Mouse (Mus musculus): ENCODE measurements around the gene Phlda2.

Gene Phlda2

DNA sequence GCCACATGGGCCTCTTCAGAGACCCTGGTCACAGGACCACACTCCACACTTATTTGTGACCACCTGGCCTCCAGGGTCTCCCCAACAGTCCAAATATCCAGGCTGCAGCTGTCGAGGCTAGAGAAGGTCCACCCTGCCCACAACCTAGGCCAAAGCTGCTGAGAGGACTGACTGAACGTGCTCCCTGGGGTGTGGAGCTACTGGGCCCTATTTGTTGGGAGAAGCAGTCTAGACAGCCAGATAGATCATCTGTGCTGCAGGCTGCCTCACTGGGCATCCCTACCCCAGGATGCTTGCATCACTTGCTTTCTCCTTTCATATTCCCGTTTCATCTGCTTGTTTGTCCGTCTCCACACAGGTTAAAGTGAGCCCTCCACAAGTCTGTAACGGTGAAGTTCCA, 40.4 kb downstream of the Phlda2 start:
- no peak for DNase-seq (ENCODE audit: low spot score in 2 of 2)

GRCm38 (mm10) chr7:143461920-143462319, 41.0 kb downstream of the Phlda2 start:
- no peak for DNase-seq (ENCODE audit: low spot score in 2 of 2)

DNA sequence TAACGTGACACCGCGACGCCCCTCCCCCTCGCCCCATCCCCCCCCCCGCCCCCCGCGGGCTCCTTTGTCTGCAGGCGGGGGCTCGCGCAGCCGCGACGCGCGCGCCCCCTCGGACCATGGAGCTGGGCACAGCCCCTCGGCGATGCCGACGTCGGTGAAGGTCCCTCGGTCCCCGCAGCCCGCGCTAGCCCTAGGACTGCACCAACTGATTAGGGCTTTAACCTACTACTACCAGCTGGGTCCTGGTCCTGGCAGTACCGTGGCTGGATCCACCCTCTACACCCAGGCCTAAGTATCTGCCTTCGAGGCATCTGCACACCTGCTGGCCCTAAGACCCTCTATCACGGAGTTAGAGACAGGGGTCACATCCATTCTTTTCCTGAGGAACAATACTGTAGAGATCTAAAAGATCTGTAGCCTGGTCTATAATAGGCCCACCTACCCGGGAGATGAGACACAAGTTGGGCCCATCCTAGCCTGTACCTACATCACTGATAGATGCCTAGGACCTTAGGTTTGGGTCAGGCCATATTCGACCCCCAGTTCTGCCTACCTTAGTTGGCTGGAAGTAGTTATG, 41.6 kb downstream of the Phlda2 start:
- no peak for DNase-seq (ENCODE audit: low spot score in 2 of 2)

DNA sequence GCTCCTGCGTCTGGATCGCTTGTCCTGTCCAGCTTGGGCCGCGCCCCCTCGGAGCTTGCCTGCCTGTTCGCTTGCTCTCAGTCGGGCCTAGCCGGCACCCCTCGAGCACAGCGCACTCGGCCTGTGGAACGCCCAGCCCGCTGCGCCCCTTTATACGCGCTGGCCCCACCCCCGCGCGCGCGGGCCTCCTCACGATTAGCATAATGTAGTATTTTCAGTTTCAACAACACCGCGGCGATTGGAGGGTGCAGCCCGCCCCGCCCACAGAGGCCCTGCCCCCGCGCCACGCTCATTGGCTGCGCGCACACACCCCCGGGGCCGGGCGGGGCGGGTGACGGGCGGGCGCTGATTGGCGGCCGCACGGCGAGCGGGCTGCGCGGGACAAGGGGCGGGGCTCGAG, 42.1 kb downstream of the Phlda2 start, which contains the start of gene Cdkn1c:
TSS of gene Cdkn1c (minus strand) at position 177 of the 400 bp plus-strand sequence.
- peak; percentile 59 to 62 for DNase-seq (ENCODE audit: low spot score in 2 of 2)

- no peak for DNase-seq (ENCODE audit: low spot score in 2 of 2)
These were observed 42.6 kb downstream of the Phlda2 start for GRCm38 (mm10) chr7:143460217-143460834.

- no peak for DNase-seq (ENCODE audit: low spot score in 2 of 2)
These were observed 43.4 kb downstream of the Phlda2 start for GRCm38 (mm10) chr7:143459332-143460211.

DNA sequence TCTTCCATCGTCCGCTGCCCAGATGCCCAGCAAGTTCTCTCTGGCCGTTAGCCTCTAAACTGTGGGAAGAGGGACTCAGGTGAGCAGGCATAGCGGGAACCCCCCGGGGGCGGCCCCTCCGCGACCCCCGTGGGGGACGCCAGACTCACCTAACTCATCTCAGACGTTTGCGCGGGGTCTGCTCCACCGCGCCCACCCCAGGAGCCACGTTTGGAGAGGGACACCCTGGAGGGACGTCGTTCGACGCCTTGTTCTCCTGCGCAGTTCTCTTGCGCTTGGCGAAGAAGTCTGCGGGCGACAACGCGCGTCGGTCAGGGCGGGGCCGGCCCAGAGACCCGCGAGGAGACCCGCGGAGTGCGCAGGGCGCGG, 44.0 kb downstream of the Phlda2 start:
- no peak for DNase-seq (ENCODE audit: low spot score in 2 of 2)
